Mouse (Mus musculus) ZHBTc4 (cell line): ENCODE results near the gene AI837181.
A peak's percentile ranks its signal among the peaks of the same experiment; 100 is the strongest.

Experiments used
- DNase-seq: peaks from one replicate; pipeline ENCODE4 v3.0.0-alpha.2; 2011; ENCODE audit warnings: low read depth, low spot score

AI837181 gene

DNA sequence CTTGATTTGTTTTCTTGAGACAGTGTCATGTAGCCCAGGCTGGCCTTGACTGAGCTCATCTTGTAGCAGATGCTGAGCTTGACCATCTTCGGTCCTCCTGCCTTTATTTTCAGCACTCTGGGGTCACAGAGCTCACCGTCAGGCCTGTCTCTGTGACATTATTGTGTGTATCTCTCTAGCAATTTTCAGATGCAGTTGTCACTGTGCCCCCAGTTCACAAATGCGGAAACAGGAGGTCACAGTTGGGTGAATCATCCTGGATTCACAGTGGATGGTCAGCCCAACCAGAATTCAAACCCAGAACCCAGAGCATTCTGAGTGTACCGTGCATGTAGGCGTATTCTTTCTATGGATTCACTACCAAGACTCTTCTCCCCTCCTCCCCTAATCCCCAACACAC, 20.8 kb downstream of the AI837181 start:
- no peak for DNase-seq

DNA sequence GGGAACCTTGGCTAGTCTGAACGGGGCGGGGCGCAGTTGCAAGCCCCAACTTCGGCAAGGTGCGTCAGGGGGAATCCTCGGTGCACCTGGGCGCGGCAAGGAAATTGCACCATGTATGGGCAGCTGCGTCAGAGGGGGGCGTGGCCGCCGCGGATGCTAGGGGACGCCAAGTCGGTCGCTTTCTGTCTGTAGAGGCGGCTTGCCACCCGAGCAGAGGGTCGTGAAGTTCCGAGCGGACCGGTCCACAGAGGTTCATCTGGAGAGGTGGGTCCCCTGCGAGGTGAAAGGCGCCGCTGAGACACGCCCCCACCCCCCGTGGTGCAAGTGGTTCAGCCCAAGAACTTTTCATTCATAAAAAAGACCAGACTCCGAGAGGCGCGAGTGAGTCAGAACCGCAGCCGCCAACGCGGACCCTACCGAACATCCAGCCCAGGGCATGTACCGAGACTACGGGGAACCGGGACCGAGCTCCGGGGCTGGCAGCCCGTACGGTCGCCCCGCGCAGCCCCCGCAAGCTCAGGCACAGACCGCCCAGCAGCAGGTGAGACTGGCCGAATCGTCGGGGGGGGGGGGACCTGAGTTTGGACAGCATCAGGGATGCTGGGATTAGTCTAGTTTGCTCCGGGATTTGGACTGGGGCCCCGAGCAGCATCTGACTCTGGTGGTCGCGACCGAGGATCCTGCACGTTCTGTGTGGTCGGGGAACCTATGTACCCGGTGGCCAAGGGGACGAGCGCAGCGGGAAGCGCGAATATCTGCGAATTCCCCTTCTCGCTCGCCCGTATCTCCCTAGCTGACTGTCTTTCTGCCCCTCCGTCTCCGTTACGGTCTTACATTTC, 22.8 kb downstream of the AI837181 start, which contains the start of gene Fosl1:
Gene Fosl1, plus strand, starts transcription at position 33 of the 839 bp plus-strand sequence.
- DNase-seq: peak; percentile 85

DNA sequence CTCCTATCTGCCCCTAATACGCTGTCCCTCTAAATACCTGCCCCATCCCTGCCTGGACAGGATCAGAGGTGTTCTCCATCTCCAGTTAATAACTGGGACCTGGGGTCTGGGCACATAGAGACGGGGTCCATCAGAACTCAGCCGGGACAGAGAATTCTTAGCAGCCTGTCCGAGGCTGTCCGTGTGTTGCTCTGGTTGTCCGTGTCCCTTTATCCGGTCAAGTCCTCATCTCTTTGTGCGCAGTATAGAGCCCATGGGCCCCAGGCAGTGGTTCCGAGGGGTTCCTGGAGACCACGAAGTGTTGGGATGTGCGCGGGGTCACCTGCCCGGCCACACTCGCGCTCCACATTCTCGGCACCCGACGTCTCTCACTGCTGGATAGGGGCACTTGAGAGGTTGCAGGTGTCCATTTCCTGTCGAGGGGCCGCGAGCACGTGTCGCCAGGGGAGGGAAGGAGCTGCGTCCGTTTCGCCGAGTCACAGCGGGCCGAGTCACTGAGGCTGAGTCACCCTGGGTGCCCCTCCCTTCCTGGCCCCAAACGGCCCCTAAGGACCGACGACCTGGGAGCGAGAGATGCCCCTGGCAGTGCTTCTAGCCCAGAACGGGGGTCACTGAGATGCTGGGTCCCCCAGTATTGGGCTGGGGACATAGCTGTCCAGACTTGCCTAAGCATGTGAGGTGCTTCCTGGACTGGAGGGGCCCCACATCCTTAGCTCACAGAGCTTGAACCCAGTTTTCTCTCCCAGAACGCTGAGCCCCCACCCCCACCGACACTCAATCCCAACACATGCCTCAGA, 23.6 kb downstream of the AI837181 start:
- peak; percentile 29 for DNase-seq

DNA sequence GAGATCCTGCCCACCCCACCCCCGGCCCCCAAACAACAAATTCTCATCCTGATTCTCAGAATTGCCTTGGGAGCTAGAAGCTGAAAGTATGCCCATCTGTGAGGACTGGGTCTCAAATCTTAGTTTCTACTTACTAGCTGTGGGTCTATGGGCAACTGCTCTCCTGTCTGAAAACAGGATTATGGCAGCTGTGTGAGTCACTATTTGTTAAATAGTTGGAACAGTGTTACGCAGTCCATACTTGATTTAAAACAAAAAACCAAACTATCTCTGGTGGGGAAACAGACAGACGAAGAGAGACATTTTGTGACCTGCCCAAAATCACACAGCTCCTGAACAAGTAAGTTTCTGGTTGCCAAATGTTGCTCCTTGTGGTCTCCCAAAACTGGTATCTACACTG, 24.7 kb downstream of the AI837181 start:
- DNase-seq: no peak

DNA sequence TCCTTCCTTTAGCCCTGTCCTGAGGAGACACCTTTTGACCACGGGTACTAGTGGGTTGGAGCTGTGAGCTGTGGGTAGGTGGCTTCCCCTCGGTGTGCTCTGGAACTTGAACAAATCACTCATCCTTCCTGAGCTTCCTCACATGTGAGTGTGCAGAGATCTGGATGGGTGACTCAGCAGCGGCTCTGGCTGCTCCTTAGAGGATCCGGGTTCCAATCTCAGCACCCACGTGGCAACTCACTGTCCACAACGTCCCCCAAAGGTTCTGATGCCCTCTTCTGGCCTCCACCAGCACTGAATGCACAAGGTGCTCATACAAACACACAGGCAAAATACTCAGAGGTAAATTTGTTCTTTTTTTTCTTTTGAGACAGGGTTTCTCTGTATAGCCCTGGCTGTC, 26.8 kb downstream of the AI837181 start:
- no peak for DNase-seq

DNA sequence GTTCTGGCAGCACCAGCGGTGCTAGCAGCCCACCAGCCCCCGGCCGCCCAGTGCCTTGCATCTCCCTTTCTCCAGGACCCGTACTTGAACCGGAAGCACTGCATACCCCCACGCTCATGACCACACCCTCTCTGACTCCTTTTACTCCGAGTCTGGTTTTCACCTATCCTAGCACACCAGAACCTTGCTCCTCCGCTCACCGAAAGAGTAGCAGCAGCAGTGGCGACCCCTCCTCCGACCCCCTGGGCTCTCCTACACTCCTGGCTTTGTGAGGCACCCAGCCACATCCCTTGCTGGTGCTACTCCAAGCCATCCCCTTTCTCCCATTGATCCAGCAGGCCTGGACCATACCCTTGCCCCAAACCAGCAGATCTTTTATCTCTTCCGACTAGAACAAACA, 30.1 kb downstream of the AI837181 start:
- DNase-seq: no peak

DNA sequence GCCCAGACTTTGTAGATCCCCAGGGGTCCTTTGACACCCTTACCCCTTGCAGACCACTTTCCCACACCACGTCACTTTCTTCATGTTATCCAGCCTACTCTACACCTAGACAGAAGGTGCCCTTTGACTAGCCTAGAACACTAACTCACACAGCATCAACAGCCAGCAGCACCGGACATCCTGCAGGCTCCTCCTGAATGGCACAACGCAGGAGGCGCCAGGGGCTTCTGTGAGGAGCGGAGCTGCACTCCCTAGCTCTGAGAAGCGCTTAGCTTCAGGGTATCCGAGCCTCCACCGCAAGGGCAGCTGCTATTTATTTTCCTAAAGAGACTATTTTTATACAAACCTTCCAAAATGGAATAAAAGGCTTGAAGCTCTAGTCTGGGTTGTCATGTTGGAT, 30.6 kb downstream of the AI837181 start:
- DNase-seq: no peak

DNA sequence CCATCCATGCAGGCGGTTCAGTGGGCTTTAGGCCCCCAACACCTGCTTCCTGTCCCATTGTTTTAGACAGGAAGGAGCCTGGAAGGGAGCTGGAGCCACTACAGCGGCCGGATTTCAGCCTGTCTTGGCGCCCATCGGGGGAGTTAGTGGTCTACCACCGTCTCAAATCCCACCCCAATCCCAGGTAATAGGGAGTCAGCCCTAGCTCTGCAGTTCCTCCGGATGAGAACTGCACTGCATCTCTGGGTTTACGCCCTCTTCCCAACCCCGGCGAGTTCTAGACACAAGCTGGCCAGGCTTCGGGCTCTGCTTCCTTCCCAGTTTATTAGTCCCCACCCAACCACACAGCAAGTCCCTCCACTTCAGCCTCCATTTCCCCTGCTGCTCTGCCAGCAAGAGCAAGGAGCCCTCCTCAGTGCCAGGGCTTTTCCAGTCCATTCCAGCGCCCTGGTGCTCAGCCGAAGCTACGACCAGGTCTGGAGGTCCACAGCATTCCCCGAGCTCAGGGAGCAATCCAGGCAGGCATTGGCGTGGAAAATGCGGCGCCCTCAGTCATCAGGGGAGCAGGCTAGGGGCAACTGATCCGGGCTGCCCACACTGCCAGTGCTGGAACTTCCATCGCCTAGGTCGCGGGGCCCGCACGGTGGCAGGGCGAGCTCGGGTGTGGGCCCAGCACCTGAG, 31.4 kb downstream of the AI837181 start:
- no peak for DNase-seq

DNA sequence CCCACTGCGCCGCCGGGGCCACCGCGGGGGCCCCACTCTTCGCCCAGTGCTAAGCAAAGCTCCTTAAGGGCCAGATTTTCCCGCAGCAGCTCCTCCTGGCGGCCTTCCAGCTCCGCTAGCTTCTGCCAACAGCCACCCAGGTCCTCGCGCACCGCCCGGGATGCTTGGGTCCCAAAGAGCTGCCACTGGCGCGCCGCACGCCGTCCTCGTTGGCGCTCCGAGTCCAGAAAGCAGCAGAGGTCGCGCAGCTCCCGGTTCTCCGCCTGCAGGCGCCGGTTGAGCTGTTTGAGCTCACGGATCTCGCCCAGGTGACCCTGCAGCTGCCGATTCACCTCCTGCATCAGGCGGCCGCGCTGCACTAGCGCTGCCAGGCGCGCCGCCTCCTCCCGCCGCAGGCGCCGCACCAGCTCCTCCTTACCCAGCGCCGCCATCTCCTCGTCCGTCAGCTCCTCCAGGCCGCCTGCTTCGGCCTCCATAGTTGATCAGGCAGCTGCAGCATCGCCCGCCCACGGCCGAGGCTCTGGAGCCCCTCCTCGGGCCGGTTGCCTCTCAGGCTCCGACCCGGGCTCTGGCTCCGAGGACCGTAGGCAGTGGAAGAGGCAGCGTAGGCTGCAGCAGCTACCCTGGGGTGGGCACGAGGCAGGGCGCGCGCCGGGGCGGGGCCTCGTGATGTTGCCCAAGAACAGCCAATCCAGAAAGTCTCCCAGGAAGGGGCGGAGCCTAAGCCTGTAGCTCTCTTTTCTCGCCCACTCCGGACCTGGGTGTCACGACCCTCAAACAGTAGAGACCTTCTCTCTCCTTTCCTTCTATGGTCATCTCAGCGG, 32.2 kb downstream of the AI837181 start:
- DNase-seq: peak; percentile 92

DNA sequence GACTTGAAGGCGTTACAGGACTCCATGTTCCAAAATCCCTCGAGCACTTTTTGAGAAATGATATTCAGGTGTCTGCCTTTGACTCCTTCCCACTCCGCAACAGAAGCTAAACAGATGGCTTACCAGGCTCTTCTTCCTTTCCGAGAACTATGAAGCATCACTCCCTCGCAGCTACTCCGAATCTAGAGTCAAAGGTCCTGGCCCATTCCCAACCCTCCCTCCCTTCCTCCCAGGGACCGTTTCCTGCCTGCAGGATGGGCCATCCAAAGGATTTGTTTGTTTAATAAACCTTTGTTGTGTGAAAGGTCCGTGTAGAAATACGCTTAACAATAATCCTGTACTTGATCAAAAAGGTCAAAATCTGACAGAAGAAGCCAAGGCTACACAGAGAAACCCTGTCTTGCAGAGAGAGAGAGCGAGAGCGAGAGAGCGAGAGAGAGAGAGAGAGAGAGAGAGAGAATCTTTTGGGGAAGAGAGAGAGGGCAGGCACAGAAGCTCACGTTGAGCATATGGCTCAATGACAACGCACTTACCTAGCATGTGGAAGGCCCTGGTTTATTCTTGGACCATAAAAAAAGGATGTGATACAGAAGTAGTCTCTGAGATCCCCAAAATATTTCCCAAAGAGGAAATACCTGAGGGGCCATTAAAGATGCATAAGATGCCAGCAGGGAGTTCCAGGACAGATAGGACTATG, 33.0 kb downstream of the AI837181 start, which contains the start of gene Ccdc85b:
Gene Ccdc85b, minus strand, starts transcription at position 149 of the 697 bp plus-strand sequence.
- DNase-seq: no peak

DNA sequence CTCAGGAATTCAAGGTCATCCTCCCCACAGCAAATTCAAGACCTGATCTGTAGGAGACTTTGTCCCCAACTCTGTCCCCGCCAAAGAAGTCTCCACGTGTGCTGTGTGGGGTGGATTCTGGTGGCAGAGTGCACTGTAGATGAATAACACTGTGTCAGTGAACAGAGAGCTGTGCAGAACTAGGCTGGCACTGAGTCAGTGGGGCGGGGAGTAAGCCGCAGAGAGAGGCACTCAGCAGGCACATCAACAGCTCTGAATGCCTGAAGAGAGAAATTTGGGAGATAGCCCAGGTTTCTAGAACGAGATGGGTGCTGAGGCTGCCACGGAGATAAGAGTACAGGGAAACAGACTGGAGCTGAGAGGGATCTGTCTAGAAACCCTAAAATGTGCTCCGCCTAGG, 34.1 kb downstream of the AI837181 start:
- DNase-seq: no peak

DNA sequence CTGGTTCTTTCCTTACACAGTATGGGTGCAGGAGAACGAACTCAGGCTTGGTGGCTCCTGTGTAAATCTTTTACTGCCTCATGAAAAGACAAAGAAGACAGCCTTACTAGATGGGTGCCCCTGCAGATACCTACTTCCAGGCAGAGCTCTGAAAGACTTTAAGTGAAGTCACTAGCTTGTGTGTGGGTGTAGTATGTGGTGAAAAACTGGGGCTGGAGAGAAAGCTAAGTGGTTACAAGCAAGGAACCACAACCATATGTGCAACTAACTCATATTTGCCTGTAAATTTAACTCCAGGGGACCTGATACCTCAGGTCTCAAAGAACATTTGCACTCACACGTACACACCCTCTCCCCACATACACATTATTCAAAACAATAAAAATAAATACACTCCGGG, 35.0 kb downstream of the AI837181 start:
- DNase-seq: no peak

DNA sequence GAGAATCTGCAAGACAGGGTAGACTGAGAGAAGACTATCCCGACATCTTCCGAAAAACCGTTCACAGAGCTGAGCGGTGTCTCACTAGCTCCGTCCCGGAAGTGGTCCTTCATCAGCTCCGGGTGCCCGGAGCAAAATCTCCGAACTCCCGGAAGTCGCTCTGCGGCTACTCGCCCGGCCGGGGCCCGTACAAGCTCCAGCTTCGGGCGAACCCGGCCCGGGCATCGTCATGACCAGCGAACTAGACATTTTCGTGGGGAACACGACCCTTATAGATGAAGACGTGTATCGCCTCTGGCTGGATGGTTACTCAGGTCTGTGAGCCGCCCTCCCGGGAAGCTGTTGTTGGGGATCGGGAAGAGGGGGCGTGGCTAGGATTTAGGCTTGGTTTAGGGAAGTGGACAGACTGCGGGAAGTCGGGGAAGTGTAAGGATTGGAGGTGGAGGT, 35.5 kb downstream of the AI837181 start, which contains the start of gene Fibp:
Gene Fibp, plus strand, starts transcription at position 151 of the 447 bp plus-strand sequence.
- DNase-seq: peak; percentile 92

DNA sequence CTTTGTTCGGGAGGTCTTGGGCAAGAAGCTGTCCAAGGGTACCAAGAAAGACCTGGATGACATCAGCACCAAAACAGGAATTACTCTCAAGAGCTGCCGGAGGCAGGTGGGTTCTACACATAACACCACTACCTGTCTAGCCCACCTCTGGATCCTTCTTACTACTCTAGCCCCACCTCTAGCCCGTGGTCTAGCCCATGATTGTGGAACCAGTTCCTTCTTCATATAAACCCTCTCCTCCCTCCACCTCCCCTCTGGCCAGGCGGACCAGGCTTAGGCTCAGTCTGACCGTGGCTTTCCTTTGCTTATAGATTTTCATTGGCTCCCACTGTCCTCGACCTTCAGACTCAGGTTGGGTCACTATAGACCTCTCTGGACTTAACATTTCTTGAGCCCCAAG, 36.5 kb downstream of the AI837181 start:
- no peak for DNase-seq

DNA sequence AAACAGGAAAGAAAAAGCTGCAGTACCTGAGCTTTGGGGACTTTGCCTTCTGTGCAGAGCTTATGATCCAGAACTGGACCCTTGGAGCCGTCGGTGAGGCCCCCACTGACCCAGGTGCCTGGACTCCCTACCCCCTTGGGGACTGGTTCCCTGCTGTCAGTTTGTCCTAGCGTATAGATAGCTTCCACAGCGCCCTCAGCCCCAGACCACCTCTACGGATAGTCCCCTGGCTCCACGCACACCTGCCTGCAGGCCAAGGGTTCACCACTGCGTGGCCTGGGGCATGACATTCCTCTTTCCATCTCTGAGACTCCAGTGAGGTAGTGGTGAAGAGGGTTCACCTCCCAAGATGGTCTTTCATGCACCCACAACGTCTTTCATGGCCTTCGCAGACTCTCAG, 38.3 kb downstream of the AI837181 start:
- no peak for DNase-seq

DNA sequence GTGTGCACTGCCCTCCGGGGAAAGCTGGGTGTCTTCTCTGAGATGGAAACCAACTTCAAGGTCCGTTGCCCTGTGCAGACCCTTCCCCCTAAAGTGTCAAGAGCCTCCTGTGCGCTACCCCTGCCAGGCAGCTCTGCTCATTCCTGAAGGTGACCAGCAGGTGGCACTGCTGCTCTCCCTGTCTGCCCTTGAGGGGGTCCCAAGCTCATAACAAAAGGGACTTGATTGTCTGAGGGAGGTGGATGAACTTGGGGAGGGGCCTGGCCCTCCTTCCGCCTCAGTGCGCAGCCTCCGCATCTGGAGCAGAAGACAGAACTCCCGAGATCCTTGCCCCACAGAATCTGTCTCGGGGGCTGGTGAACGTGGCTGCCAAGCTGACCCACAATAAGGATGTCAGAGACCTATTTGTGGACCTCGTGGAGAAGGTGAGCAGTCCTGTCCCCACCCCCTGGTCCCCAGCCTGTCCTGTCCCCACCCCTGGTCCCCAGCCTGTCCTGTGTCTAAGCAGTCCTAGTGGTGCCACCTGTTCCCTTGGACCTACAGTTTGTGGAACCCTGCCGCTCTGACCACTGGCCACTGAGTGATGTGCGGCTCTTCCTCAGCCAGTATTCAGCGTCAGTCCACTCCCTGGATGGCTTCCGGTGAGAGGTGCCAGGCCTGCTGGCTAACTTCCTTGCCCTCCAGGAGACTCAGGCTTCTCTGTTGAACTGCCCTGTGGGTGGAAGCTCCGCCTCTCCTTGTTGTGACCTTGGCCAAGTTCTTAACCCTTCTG, 39.0 kb downstream of the AI837181 start:
- DNase-seq: peak; percentile 92

DNA sequence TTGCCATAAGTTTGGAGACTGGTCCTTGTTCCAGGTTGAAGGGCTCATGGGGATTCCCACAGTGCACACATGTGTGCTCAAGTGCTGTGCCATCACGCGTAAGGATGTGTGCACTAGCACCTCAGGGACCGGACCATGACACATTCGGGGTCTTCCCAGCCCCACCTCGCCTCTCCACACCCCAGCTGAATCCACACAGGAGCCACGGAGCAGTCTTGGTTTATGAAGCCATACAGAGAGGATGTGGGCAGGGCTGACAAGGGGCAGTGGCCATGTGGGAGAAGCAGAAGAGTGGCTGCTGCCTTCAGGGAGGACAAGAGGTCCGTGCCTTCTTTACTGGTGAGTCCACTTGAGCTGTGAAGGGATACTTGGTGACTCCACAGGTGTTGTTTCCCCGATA, 40.1 kb downstream of the AI837181 start:
- no peak for DNase-seq

DNA sequence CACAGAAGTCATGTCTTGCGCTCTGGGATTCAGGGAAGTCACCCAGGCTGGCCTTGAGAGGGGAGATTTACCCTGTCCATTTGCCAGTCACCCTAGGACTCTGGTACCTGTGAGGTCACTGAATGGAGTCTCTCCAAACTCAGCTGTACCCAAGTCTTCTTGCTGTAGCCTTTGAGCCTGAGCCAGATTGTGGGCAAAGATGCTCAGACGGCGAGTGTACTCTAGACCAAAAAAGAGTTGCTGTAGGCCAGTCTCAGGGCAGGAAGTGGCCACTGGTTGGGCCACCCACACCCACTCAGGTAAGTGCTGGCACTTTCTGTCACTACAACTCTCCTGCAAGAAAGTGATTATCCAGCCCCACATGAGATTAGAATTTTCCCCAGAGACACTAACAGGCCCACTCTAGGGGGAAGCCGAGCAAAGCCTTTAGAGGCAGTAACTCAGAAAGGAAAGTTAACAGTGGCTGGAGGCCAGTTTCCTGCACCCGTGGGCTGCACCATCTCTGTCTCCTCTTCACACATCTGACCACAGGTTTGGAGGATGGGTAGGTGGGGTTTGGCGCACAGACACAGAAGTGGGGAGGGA, 42.1 kb downstream of the AI837181 start:
- DNase-seq: no peak

DNA sequence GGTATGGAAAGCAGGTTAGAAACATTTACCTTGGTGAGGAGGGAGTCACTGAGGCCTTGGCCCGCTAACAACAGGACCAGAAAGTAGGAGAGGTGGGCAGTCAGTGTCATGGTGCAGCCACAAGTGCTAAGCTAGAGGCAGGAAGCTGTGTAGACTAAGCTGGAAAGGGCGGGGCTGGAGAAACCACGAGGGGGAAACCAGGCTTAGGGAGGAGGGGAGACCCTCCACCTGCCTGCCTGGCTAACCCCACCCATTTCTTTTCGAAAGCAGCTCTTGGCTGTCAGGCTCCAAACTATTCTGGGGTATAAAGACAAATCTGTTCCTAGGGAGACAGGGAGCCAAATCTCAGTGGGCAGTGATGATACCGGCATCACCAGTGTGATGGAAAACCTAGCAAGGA, 43.4 kb downstream of the AI837181 start, which contains the start of gene Ctsw:
Gene Ctsw, minus strand, starts transcription at position 134 of the 400 bp plus-strand sequence.
- DNase-seq: peak; percentile 64
